Mouse (Mus musculus) liver, embryonic 14.5 days (tissue): ENCODE results near the gene Fam24b.

Experiments used
- CTCF ChIP-seq: IDR thresholded peaks from 2 replicates; pipeline ENCODE4 v1.5.1; 2016; ENCODE audit warnings: antibody characterized with exemption, low read depth, control low read depth
- EP300 ChIP-seq: IDR thresholded peaks from 2 replicates; pipeline ENCODE4 v1.6.1; 2016; ENCODE audit warnings: antibody characterized with exemption, low read depth

- no peak for TF ChIP-seq CTCF
- TF ChIP-seq EP300: no peak
These were observed 26.8 kb upstream of the Fam24b start for GRCm38 (mm10) chr7:131356105-131356504.
